Mouse (Mus musculus) left cerebral cortex, postnatal 4 days (tissue): ENCODE data around the gene Olfr955. TPM values are rescaled to one million over a fixed set of nuclear protein-coding genes. Genes with fewer than 3 reads are reported as not detected.

ENCODE experiments used
- DNase-seq: peaks from one replicate; pipeline ENCODE4 v3.0.0-alpha.2; 2022
- intact Hi-C: fragments of 180-260 bp; cut with DNase I; formaldehyde crosslinking; loops from one replicate; pipeline ENCODE4 v1.15.1; 2025
- total RNA-seq, 2 experiments: library from RNA; stranded (reverse); gene quantifications; 2 replicates each; pipeline ENCODE4 v1.2.3; 2021

Olfr955 gene
- total RNA-seq, result not detected

DNA sequence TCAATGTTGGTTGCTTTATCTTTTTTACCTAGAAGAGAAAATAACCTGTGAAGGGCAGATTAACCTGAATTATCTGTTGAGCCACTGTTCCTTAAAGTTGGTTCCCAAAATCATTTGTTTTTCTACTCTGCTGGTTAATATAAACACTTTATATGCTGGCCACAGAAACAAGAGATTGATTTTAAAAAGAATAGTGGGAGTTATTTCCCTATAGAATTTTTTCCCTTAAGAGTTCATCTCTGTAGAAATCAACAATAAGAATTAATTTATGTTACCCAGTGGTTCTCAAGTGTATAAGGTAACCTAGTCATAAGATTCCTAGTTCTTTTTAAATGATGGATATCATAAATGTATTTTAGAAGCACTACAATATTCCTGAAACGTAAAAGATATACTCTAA, at the start of gene Olfr955:
TSS of gene Olfr955 (minus strand) at position 101 of the 400 bp plus-strand sequence.
- DNase-seq, result no peak
- intact Hi-C loops, result loop anchor here (5.0 kb wide), 1 partner anchor 40 kb away; no protein-coding TSS in a partner anchor

GRCm38 (mm10) chr9:39518595-39518994, 46.9 kb upstream of the Olfr955 start:
- intact Hi-C loops, result no loop called here
- no peak for DNase-seq

GRCm38 (mm10) chr9:39515531-39515930, 43.8 kb upstream of the Olfr955 start, which contains the start of gene Olfr957:
Gene Olfr957, minus strand, starts transcription at chr9:39515809.
- intact Hi-C loops, result no loop called here
- DNase-seq, result no peak

GRCm38 (mm10) chr9:39509412-39509811, 37.7 kb upstream of the Olfr955 start:
- intact Hi-C loops, result no loop called here
- DNase-seq, result no peak

- DNase-seq, result peak; percentile 66
- intact Hi-C loops, result no loop called here
Measured at GRCm38 (mm10) chr9:39508998-39509397, 37.3 kb upstream of the Olfr955 start.

DNA sequence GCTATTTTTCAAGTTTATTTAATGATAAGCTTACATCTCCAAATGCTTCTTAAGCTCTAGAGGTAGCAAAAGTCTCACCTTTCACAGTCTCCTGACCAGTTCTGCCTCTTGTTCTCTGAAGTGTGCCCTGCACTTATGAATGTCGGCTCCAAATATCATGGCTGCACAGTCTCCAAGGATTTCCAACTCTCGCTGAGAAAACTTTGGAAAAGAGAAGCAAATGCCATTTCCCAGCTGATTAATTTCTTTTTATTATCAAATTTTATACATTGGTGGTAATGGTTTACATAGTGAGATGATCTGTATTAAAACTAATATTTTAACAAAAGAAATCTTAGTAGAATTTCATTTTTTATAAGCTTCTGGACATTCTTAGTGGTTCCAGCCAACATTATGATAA, 22.2 kb upstream of the Olfr955 start, which contains the start of gene Olfr44:
TSS of gene Olfr44 (minus strand) at position 101 of the 400 bp plus-strand sequence.
- intact Hi-C loops, result no loop called here
- no peak for DNase-seq

- no peak for DNase-seq
- intact Hi-C loops, result loop anchor here (5.0 kb wide), 1 partner anchor 1749 kb away; no protein-coding TSS in a partner anchor
Measured at GRCm38 (mm10) chr9:39456401-39456800, 15.3 kb downstream of the Olfr955 start, which contains the start of gene Olfr954. Gene Olfr954, plus strand, starts transcription at chr9:39456701.

- no peak for DNase-seq
- intact Hi-C loops, result no loop called here
Measured at GRCm38 (mm10) chr9:39427048-39427447, 44.7 kb downstream of the Olfr955 start, which contains the start of gene Olfr952. Gene Olfr952, minus strand, starts transcription at chr9:39427148.

Other genes starting within 250 kb of the Olfr955 start
- gene Olfr1537, start 221.9 kb downstream of the Olfr955 start, total RNA-seq, result not detected
- not detected for gene Olfr945, start 195.1 kb downstream of the Olfr955 start, total RNA-seq
- gene Olfr948, start 145.9 kb downstream of the Olfr955 start, total RNA-seq, result not detected
- not detected for gene Olfr951, start 84.5 kb downstream of the Olfr955 start, total RNA-seq
- gene Olfr952, start 44.8 kb downstream of the Olfr955 start, total RNA-seq, result not detected
- gene Olfr954, start 15.2 kb downstream of the Olfr955 start, total RNA-seq, result not detected
- gene Olfr44, start 22.1 kb upstream of the Olfr955 start, total RNA-seq, result not detected
- gene Olfr957, start 43.9 kb upstream of the Olfr955 start, total RNA-seq, result not detected
- gene Olfr958, start 82.1 kb upstream of the Olfr955 start, total RNA-seq, result under 1 TPM in 1 of 2 experiments, not detected in 1; 0.12 TPM
- not detected for gene Olfr959, start 103.6 kb upstream of the Olfr955 start, total RNA-seq
- 10 to 100 TPM; 21.2 to 46.8 TPM for gene AW551984, start 132.5 kb upstream of the Olfr955 start, total RNA-seq
- not detected for gene Olfr148, start 138.7 kb upstream of the Olfr955 start, total RNA-seq
- not detected for gene Olfr960, start 149.4 kb upstream of the Olfr955 start, total RNA-seq
- gene Olfr961, start 173.1 kb upstream of the Olfr955 start, total RNA-seq, result not detected
- gene Olfr963, start 195.3 kb upstream of the Olfr955 start, total RNA-seq, result not detected
- not detected for gene Olfr149, start 235.2 kb upstream of the Olfr955 start, total RNA-seq
- gene Olfr965, start 239.4 kb upstream of the Olfr955 start, total RNA-seq, result not detected